Mouse (Mus musculus) T-helper 1 cell (primary cell): ENCODE measurements at regions not wholly inside any gene's neighbourhood (a gene's known extent, or its start where the extent isn't known, plus 50 kb on each side); places are given as distances from the start of the nearest gene placed in this dataset.

Experiments used
- in situ Hi-C: fragments of 300-600 bp; cut with MboI, MseI; formaldehyde crosslinking; loops from one replicate; pipeline ENCODE4 v1.15.1; 2025; ENCODE audit warnings: high pct_unique_total_duplicates

GRCm38 (mm10) chr11:114335950-114336838 is 269.3 kb upstream of the Sdk2 start:
- in situ Hi-C loops: no loop called here

DNA sequence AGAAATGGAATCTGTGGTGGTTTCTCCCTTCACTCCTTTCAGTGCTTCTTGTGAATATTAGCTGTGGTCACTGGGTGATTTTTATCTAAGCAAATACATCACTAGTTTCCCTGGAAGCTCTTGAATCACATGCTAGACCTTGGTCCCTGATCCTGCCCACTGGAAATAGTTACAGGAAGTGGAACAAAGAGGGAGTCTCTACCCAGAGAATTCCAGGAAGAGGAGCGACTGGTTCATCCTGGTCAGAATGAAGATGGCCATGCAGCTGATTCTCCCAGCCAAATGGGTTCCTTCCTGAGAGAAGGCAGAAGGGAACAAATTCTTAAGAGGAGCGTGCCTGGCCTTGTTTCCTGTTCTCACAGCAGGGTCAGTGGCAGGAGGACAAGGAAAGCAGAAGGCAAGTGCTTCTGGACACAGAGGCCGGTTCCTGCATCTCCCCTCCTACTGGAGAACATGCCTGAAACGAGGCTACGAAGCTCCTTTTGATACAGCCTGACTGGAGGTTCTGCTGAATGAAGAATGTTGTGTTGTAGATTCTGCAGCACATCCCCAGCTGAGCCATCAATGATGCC is 264.8 kb upstream of the Sdk2 start:
- in situ Hi-C loops: no loop called here

DNA sequence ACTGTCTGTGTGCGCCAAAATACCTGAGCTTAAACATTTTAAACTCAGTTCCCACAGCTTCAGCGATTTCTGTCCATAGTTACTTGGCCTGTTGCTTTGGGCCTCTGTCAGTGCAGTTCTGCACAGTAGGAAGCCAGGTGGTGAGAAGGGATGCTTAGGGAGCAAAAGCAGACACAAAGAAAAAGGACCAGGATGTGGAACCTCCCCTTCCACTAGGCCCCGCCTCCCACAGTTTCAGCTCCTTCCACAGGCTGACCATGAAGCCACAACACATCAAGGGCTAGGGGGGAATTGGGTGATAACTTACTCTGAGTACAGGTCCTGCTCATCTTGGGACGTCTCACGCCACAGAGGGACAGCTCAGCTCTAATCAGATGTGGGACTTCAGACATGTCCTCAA is 263.5 kb upstream of the Sdk2 start:
- in situ Hi-C loops: no loop called here

GRCm38 (mm10) chr11:114322627-114323026 is 255.8 kb upstream of the Sdk2 start:
- in situ Hi-C loops: no loop called here

- in situ Hi-C loops: no loop called here
Observed at GRCm38 (mm10) chr11:114321974-114322373, 255.1 kb upstream of the Sdk2 start.

- in situ Hi-C loops: no loop called here
Observed at GRCm38 (mm10) chr11:114321527-114321926, 254.7 kb upstream of the Sdk2 start.

- in situ Hi-C loops: no loop called here
Observed at GRCm38 (mm10) chr11:114315274-114315673, 248.4 kb upstream of the Sdk2 start.

- in situ Hi-C loops: no loop called here
Observed at GRCm38 (mm10) chr11:114313652-114314051, 246.8 kb upstream of the Sdk2 start.

DNA sequence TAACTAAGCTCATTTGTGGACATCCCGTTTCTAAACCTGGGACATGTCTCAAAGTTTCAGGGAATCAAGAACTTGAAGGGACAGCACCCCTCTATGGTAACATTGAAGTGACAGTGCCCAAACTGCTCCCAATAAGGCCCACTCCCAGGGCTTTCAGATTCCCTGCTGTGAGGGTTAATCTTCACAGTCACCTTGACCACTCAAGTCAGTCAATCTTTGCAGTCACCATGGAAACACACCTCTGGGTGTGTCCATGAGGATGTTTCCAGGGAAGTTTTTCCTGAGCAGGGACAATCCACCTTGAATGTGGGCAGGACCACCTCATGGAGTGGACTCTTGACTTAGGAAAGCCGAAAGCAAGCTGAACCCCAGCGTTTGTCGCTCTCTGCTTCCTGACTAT is 244.8 kb upstream of the Sdk2 start:
- in situ Hi-C loops: no loop called here

DNA sequence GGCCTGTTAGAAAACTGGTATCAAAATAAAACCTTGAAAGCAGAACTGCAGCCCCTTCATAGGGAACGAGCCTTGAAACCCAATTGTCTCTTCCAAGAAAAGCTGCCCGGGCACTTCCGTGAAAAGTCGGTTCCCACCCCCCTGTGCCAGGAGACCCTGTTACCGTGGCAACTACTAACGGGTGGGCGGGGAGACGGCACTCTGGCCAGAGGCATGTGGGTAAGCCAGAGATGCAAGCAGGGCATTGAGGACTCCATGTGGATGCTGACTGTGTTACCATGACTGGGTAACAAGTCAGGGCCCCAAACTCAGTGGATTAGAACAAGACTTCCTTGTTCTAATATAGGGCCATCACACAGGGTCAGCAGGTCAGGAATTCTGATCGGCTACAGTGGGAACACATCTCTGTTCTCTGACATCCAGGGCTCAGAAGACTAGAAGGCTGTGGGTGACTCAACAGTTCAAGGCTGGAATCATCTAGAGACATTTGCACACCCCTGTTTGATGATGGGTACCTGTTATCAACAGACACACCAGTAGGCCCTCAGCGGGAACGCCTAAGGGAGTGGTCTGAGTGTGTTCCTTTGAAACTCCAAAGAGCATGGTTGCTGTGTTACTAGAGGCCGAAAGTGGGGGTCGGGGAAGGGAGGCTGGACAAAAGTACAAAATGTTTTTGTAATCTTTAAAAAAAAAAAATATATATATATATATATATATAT is 236.9 kb upstream of the Sdk2 start:
- in situ Hi-C loops: no loop called here

DNA sequence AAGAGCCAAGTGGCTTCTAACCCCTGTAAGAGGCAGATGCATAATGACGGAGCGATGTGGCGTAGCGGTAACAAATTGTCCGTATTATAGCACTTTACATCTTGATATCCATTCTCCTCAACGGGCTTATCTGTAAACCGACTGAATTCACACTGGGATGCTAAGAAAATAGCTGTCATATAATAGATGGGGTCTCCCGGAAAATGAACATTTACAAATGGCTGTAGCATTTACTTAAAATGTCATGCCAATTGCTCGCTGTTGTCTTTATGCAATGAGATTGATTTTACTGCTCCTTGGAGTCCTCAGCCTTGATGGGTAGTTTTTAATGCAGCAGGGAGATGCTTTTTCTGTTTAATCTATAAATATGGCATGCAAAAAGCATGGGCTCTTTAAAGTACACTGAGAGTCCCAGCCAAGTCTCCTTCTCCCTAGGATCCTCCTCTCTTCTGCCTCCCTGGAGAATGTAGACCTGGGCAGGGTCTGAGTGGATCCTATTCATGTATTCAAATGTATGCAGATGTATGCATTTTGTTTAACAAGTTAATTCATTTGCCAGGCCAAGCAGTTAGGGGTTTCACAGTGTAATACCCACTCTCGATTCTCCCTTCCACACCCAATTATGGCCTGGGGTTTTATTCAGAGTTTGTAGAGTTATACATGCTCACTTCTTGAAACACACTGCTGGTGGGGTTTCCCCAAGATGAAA is 233.9 kb upstream of the Sdk2 start:
- in situ Hi-C loops: no loop called here

DNA sequence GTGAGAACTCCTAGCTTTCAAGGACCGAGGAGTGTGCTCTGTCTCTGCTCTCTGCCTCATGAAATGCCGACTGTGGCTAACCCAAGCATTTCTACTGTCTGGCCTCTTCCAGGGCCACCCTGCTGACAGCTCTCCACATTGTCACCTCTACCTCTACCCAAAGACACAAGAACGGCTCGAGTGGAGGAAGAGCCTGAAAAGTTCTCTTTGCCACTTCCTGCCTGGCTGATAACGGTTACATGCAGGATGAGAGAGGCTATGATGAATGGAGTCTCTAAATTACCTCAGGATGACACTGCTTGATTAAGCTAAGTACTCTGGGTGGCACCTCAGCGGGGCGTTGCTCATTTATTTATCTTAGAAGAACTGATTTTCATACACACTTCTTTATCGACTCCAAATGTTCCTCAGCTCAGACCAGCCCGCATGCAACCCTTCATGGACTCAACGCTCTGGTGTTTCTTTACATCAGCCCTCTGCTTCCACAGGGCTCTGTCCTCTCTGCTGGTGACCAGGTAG is 230.0 kb upstream of the Sdk2 start:
- in situ Hi-C loops: no loop called here

DNA sequence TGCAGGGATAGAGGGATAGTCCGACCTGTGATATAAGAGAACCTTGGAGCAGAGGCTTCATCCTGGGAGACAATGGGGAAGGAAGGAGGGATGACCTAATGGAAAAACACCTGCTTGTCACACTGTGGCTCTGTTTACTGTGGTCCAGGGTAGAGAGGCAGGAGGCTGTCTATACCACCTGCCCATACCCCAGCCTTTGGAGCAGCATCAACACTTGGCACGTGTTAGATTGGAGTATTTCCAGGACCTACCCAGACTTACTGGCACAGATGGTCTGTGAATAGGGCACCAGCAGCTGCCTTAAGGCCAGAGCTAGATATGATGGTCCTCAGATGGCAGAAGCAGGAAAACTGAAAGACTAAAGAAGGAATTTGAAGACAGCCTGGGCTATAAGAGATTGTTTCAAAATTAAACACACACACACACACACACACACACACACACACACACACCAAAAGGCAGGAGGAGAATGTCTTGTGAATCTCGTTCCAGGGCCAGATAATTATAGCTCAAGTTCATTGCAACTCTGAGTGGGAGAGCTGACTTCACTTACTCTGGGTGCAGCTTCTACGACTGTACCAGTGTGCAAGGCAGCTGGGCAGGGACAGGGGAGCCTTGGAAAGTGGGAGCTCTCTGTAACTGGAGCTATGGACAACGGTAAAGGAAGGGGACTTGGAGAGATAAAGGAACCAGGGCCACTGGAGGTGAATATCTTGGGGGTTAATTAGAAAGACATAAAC is 227.8 kb upstream of the Sdk2 start:
- in situ Hi-C loops: no loop called here

- in situ Hi-C loops: no loop called here
Observed at GRCm38 (mm10) chr11:114291258-114291657, 224.4 kb upstream of the Sdk2 start.

- in situ Hi-C loops: loop anchor here (10.0 kb wide), 1 partner anchor 325 kb away; no protein-coding TSS in a partner anchor
Observed at GRCm38 (mm10) chr11:114289946-114290345, 223.1 kb upstream of the Sdk2 start.

- in situ Hi-C loops: loop anchor here (10.0 kb wide), 1 partner anchor 320 kb away; no protein-coding TSS in a partner anchor
Observed at GRCm38 (mm10) chr11:114284820-114285666, 218.2 kb upstream of the Sdk2 start.

- in situ Hi-C loops: loop anchor here (10.0 kb wide), 1 partner anchor 318 kb away; no protein-coding TSS in a partner anchor
Observed at GRCm38 (mm10) chr11:114283208-114283607, 216.4 kb upstream of the Sdk2 start.

DNA sequence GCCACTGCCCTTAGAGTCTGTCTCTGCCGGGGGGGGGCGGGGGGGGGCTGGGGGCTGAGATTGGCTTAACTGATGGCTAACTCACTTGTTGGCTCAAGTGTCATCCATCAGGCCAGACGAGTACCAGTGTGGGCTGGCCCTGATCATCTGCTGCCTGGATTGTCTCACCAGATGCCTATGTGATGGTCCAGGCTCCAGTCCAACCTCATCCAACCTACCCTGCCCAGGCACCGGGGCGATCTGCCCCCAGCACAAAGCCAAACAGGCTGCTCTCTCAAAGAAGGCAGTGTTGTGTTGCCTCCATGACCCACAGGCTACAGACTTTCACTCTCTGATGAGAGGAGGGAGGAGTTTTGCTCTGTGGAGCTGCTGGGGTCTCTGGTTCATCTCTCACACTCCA is 215.7 kb upstream of the Sdk2 start:
- in situ Hi-C loops: loop anchor here (10.0 kb wide), 1 partner anchor 318 kb away; no protein-coding TSS in a partner anchor

DNA sequence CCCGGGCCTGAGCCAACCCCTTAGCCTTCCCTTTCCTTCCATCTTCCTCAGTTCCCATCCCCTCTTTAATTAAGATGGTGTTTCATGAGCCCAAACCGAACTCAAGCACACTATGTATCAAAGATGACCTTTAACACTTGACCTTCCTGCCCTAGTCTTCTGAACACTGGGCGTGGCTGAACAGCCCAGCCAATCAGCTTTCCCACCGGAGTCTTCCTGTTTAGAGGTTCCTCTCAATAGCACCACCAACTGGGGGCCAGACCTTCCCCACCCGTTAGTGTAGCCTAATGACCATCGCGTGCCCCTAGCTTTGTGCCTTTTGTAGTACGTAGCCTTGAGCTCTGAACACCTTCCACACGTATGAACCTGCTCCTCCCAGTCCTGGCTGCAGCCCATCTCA is 215.0 kb upstream of the Sdk2 start:
- in situ Hi-C loops: loop anchor here (10.0 kb wide), 1 partner anchor 317 kb away; no protein-coding TSS in a partner anchor
